Mouse (Mus musculus) heart, adult 9 months (tissue): ENCODE data around the gene Zfp36l1.
A peak's percentile ranks its signal among the peaks of the same experiment; 100 is the strongest.

Experiments used
- DNase-seq, 2 experiments: peaks; one replicate each; pipeline ENCODE4 v3.0.0; 2022; ENCODE audit warnings: low spot score in 2 of 2

Gene Zfp36l1

DNA sequence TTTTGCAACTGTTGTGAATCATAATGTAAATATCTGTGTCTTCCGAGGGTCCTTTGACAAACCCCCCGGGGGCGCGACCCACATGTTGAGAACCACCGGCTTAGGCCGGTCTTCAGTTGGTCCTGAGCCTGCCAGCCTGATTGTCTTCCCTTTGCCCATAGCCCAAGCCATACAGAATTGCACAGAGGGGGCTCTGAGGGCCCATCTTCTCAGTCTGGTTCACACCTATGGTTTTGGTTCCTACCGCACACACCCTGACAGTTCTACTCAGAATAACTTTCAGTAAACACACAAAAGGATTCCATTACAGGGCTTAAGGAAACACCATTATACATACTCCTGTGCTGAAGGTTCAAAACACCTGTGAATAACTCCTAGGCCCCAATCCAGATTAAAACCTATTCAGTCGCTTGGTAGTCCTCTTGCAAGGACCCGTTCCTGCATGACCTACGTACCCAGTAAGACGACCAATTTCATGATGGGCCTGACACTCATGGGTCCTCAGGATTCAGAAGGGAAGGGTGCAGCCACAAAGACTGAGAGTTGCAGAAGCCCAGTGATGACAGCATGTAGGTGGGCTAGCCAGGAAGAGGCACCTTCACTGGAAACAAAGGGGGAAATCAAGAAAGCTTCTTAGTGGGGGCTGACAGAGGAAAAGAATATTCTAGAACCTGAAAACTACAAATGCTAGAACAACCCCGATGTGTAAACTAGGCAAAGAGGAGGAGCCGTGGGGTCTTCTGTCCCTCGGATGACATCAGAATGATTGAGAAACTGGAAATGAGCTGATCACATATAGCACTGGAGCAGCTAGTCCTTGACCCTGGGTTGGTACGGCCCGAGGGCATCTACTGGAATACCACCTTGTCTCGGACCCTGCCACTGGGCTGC is 18.8 kb upstream of the Zfp36l1 start:
- peak; percentile 29 to 34 for DNase-seq

DNA sequence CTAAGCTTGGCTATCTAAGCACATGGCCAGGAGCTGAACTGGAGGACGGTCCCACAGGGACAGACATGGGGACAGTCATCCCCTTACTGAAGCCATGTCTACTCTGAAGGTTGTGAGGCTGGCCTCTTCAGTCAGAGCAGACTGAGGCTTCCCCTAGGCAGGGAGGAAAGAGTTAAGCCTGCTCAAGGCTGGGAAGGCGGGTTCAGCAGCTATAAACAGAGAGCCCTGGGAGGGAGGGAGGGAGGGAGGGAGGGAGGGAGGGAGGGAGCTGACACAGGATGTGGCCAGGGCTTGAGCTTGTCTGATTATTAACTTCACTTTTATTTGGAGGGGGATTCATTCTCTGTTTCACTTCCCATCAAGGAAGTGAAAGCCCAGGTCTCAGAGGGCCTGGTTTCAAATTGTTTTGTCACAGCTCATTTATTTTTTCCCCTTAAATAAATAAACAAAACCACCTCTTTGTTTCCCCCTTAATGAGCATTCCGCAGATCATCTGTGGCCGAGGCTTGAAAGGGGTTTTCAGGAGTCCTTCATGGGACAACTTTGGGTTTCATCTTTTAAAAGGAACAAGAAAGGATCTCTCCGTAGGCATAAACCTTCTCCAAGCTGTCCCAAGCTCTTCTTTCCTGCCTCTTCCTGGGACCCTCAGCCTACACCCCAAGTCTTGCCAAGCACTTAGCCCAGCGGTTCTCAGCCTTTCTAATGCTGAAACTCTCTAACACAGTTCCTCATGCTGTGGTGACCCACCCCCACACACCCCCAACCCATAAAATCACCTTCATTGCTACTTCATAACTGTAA is 17.9 kb upstream of the Zfp36l1 start:
- peak; percentile 44 to 53 for DNase-seq

DNA sequence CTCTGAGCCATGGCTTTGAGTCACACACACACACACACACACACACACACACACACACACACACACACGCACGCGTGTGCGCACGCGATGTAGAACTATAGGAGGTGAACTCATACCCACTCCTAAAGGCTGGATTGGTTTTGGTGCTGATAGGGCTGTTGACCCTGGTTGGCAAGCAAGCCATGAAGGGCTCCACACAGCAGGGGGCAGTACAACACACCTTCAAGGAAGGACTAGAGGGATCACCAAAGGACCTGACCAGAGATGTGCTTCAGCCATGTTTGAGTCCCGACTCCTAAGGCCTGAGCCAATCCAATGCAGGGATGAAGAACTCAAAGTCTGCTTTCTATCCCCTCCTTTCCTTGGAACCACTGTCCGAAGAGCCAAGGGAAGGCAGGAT is 16.7 kb upstream of the Zfp36l1 start:
- DNase-seq: no peak

DNA sequence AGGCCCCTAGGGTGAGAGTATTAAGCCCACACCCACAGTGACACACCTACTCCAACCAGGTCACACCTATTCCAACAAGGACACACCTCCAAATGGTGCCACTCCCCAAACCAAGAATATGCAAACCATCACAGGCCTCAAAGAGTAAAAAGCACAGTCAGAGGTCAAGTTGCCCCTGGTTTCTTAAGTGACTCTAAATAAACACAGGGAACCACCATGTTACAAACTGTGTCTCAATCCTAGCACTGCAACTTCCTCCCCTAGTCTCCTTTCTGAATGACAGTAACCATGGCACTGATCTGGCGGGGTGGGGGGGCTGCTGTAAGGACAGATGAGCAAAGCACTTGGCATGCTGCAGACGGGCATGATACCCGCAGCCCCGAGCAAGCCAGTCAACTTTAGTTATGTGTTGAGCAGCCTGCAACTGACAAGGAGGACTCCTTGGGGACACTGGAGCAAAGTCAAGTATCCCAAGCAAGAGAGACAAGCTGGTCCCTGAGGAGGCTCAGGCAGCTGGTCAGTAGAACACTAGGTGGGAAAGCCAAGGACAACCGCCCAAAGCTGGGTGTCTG is 14.5 kb upstream of the Zfp36l1 start:
- DNase-seq: no peak

DNA sequence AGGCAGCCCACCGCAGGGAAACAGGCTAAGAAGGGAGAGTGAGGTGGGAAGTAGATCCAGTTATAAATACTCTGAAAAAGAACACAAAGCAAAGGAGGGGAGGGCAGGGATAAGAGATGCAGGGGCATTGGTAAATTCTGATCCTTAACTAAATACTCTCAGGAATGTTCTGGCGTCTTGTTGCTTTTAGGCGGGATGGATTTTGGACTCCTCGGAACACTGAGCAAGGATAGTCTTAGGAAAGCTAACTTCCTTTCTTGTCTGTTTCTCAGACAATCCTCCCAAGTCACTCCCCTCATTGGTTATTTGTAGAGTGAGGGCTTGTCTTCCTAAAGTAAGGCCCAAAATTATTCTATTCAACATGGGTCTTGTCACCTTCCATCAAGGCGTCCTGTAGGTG is 12.5 kb upstream of the Zfp36l1 start:
- DNase-seq: no peak

DNA sequence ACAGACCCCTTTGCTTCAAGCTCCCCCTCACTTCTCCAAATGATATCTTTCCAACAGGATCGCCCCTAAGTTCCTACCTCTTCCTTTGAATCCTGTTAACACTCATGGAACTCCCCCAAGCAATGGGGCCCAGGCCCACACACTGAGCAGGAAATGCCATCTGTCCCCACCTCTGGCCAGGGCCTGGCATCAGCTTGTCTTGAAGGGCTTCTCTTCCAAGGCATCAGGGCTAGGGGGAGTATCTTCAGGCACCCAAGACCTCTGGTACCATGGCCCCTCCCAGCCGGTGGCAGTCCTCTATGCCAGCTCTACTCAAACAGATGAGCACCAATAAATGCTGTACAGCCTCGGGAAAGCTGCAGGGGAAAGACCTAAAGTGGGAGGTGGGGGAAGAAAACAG is 11.9 kb upstream of the Zfp36l1 start:
- no peak for DNase-seq

DNA sequence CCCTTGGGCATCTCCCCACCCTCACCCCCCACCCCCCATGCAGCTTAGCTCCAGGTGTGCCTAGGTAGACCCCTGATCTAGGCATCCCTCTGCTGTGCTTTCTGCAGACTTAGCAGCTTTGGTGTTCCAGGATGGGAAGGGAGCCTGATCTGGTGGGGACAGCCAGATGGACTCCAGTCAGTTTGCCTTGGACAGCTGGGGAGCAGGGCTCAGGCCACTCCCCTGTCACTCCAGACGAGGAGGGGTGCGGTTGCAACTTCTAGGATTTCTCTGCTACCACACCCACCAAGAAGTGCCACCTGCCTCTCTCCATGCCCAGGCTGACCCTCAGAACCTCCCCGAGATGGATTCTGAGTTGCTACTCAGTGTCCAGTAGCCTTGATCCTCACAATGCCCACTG is 11.4 kb upstream of the Zfp36l1 start:
- DNase-seq: no peak

DNA sequence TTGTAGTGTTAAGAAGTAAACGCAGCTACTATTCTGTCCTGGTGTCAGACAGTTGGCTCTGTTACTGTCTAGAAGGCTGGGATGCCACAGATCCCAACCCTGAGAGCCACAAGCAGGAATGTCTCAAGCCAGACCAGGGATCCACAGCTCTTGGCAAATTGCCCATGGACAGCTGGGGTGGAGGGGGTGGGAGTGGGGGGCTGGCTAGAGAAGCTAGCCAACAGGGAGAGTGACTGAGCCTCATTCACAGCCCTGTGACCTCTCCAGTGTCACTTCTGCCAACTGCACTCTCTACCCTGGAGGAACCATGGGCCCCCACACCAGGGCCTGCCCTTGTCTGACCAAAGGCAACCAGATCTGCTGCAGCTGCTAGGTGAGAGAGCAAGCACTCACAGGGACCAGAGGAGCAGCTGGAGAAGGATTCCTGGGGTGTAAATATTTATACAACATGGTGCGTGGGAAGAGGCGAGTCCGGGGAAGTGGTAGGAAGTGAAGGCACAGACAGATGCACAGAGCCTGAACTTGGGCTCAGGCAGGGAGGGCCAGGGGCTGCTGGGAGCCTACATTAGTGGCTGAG is 10.5 kb upstream of the Zfp36l1 start:
- DNase-seq: no peak

DNA sequence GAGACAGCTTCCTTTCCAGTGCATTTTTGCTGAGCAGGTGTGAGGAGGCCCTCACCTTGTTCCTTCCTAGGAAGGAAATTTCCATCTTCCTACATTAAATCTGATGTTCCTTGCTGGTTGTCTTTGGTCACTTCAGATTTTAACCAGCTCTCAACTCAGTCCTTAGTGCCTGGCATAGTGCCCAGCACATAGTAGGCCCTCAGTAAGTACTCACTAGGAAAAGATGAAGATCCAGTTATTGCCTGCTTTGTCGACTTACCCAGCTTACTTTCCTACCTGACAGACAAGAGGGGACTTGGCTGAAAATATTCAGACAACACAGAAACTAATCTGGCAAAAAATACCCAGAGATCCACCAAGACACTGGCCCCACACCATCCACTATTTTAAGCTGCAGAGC is 8.6 kb upstream of the Zfp36l1 start:
- no peak for DNase-seq

DNA sequence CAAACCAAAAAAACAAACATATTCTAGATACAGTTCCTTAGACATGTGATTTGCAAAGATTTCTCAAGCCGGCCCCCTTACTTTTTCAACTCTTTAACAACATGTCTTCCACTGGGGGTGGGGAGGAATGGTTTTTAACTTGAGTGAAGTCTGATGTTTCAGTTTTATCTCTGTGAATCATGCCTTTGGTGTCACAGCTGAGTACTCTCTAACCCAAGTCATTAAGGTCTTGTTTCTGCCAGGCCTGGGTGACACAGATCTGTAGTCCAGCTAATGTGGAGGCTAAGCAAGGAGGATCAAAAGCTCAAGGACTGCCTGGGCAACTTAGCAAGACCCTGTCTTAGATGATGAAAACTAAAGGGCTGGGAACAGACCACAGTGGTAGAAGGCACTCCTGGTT is 5.8 kb upstream of the Zfp36l1 start:
- DNase-seq: no peak

DNA sequence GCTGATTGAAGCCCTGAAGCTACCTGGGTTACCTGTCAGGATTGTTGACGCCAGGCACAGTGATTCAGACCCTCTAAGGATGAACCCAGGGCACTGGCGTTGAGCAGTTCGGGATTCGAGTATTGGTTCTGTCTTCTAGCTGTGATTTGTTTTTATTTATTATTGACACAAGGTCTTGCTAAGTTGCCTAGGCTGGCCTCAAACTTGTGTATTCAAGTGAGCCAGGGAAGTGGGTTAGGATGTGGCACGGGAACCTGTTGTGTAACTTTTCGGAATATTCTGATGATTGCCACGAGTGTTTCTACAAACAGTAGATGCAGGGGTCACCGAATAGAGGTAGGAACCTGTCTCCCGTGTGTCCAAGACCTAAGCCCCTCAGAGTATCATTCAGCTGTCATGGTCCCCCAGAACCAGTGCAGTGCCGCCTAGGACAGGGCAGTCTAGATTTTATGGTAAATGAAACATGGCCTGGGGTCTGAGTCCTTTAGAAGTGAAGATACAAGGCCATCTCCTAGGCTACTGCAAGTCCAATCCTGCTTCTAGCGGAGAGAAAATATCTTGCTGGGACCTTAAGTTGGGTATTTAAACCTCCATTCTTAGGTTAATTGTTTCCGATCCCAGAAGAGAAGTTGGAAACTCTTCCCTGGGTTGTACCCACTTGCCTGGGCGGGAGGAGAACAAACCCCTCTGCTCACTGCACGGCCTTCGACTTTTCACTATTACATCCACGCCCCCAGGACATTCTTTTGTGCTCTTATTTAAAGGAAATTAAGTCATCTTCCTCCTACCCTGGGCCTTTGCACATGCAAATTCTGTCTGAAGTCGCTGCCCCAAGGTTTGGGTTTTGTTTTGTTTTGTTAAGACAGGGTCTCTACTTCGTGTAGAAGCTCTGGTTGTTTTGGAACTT is 3.6 kb upstream of the Zfp36l1 start:
- peak; percentile 26 to 27 for DNase-seq

DNA sequence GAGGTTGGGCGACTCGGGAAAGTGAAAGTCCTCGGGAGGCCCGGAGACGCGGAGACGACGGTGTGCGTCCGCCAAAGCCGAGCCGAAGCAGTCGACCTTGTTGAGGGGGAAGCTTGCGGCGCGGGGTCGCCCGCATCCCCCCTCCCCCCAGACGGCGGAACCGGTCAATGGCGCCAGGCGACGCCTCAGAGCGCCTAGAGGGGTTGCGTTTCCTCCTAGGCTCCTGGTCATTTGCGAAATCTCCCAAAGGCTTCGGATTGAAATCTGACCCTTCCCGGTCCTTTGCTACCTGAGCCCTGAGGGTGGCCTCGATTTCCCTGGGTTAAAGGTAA is 3.0 kb upstream of the Zfp36l1 start:
- DNase-seq: no peak

DNA sequence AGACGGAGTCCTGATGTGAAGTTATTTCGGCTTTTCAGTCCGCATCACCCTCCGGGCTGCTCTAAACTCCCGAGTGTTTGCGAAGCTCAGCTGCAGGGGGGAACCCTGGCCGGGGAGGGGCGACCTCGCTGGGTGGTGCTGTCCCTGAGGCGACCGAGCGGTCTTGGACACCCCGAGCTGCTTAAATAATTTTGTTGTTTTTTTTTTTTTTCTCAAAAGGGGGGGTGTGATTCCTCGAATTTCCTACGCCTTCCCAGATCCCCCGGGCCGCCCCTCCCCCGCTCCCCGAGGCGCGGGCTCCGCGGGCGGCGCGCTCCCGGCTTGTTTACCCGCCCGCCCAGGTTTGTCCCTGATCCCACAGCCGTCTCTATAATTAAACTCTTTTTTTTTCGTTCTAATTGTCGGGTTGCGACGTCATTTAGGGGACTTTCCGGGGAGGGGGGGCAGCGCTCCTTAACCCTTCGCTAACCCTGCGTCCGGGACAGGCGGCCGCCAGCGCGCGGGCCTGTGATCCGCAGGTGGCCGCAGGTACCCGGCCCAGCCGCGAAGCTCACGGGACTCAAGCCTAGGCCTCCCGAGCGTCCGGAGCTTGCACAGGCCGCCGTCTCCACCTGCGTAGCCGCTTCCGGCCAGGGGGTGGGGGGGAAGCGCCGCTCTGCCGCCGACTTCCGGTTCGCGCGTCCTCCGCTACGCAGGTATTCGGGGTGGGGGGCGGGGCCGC is 2.5 kb upstream of the Zfp36l1 start:
- peak; percentile 79 to 85 for DNase-seq

DNA sequence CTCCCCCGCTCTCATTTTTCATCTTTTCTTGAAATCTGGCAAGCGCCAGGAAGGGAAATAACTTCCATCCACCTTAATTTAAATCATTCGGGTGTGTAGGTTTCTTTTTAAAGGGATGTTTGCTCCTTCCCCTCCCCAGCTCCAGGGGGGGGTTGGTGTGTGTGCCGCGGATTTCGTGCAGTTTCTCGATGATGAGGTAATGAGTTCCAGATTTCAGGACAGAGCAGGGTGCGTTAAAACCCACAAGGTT is 2.0 kb upstream of the Zfp36l1 start:
- DNase-seq: no peak

DNA sequence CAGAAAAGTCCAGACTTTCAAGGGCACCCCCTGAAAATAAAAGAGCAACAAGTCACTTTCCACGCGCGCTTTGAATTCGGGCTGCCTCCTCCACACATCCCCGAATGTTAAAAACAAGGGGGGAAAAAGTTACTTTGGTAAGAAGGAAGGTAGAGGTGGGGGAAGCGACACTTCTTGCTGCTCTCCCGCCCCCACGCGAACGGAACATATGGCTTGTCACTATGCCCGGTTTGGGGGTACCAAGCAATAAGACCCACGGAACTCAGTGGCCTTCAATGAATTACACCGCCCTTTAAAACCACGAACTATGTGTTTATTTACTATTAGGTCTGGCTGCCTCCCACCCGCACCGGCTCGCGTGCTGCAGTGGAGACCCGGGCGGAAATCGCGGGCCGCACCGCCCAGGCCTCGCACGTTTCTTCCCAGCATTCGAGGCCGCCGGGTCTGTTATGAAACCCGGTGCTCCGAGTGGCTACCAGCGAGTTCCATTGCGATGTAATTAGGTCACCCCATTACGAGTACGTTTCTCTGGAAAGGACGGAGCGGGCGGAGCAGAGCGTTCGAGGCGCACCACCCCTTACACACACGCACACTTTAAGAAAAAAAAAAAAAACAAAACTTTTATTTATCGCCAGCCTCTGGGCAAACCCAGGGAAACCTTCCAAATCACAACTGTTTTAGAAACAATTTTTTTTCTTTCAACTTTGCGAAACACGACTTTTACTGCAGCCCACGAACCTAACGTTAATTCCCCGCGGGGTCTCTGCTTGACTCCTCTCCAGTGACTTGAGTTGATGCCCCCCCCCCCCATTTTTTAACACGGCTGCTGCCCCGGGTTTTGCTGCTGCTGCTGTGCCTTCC is 1.4 kb upstream of the Zfp36l1 start:
- DNase-seq: peak; percentile 90

DNA sequence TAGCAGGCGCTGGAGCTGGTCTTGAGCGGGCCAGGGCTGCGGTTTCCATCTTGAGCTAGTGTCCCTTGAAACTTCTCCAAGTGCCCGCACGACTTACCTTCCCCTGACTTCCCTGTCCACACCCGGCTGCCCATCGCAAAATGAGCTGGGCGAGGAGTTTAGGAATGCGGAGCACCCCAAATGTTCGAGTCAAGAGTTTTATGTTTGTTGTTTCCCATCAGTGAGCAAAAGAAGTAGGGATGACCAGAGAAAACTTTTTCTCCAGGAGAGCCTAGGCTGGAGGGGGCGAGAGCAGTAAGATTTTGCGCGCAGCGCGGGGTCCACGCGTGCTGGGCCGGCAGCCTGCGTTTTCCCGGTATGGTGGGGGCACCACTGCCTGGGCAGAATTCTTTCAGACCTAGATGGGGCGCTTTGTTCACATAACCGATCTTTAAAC is 791 bp upstream of the Zfp36l1 start:
- peak; percentile 63 to 70 for DNase-seq

DNA sequence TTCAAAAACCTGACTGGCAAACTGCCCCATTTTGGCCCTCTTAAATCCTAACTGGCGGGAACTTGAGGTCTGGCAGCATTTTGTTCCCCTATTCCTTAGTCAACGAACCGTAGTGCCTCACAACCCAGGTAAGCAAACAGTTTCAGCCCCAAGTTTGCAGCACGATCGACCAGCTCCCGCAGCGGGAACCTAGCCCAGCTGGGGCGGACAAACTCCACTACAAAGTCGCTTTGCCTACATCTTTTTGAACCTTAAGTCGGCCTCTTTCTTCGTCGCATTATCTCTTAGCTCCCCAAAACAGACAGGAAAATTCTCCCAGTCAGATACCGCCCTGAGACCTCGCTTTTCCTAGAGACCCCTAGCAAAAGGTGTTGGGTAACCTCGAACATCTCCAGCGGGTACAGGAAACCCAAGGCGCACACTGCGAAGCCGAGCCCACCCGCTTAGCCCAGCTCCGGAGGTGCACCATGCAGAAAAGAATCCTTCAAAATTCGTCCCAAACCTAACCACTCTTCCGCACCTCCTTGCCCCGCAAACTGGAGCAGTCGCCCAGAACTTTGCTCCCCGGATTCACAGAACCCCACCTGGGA is 647 bp downstream of the Zfp36l1 start:
- DNase-seq: peak; percentile 30 to 34

DNA sequence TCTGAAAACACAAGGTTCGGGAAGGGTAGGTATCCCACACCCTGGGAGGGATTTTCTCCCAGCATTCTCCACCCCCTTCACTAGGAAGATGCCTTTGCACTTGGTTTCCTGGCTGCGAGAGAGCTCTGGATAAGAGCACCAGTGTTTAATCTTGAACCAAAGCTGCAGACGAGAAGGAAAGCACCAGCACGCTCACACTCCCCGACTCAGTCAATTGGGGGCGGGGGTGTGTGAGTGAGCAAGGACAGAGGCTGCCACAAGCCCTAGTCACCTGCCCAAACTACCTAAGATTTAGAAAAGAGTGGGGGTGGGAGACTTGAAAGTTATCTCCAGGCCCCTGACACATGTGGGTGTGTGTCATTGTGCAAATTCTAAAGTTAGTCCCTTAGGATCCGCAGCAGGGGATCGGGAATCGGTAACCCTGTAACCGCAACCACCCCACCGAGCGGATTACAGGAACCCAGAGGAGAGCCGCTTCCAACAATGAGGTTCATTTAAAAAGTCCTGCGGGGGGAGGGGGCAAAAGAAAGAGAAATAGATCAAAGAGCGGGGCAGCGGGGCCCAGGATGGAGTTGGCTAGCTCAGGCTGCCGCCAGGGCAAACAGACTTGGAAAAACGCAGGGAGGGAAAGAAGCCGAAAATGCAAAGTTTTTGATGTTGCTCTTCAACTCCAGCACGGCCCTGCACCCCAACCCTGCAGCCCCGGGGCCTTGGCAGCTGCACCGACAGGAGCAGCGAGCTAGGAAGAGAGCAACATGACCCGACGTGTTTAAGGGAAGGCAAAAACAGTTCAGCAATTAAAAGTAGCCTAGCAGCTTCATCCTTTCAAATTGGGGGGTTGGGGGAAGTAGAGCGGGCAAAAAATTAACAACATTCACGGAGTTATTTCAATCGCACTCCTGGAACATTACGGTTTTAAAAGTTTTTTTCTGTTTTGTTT is 1.4 kb downstream of the Zfp36l1 start:
- DNase-seq: peak; percentile 56 to 59

DNA sequence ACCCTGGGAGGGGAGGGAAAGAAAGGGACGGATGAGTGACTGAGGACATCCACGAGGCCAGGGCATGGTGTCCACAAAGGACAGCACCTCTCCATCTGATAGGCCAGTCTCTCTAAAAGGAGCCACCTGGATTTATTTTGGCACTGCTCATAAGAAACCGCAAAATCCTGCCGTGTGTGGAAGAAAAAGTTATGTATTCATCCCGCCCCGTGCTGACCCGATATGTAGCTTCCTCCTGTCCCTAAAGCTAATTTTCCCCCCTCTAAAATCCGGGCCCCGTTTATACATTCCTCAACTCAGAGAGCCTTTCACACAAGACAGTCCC is 2.3 kb downstream of the Zfp36l1 start:
- peak in 1 of 2 experiments; percentile 32 for DNase-seq
